Mouse (Mus musculus) olfactory bulb, adult 2 months (tissue): ENCODE measurements around the gene Sirt3.

Experiments
- CTCF ChIP-seq: fragments of 200-500 bp; IDR thresholded peaks from 2 replicates; pipeline ENCODE4 v1.5.1; 2012; ENCODE audit warnings: low read depth, mild to moderate bottlenecking, low read length, moderate library complexity; ENCODE audit not compliant: insufficient read depth
- POLR2A ChIP-seq: fragments of 200-500 bp; IDR thresholded peaks from 2 replicates; pipeline ENCODE4 v1.6.1; 2012; ENCODE audit warnings: mild to moderate bottlenecking, low read depth, low read length, moderate library complexity; ENCODE audit not compliant: insufficient read depth

DNA sequence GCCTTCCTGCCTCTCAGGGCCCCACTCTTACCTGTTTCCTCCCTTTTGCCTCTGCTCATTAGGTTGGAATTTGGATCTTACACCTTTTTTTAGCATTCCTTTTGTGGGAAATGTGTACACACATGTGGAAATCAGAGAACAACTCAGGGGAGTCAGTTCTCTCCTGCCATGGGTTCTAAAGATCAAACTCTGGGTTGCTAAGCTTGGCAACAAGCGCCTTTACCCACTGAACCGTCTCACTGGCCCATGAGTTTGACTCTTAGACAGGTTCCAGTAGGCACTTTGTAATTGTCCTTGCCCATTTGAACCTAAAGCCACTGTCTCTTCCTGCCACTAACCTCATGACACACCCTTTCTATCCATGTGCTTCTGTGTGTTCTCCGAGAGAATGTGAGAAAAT, 12.5 kb upstream of the Sirt3 start:
- TF ChIP-seq POLR2A (no peak), CTCF (no peak)
